Mouse (Mus musculus) forebrain, embryonic 13.5 days (tissue): ENCODE data around the gene Ch25h. TPM values are rescaled to one million over a fixed set of nuclear protein-coding genes. Genes with fewer than 3 reads are reported as not detected.

Source experiments
- ATAC-seq: fragments of 200-750 bp; cut with Nextera tagmentation; 2 replicates; pipeline ENCODE4 v1.8.0; 2017
- H3K27ac ChIP-seq: fragments of 300-500 bp; sonication (generic); 2 replicates; pipeline ENCODE4 v1.5.1; 2015; ENCODE audit warnings: inconsistent platforms, mild to moderate bottlenecking, moderate library complexity
- H3K27me3 ChIP-seq: fragments of 300-500 bp; sonication (generic); 2 replicates; pipeline ENCODE4 v1.6.1; 2015; ENCODE audit warnings: mild to moderate bottlenecking, inconsistent platforms
- H3K36me3 ChIP-seq: fragments of 300-500 bp; sonication (generic); 2 replicates; pipeline ENCODE4 v1.6.1; 2015; ENCODE audit warnings: mild to moderate bottlenecking, inconsistent platforms; ENCODE audit not compliant: poor library complexity, severe bottlenecking
- H3K4me1 ChIP-seq: fragments of 300-500 bp; sonication (generic); 2 replicates; pipeline ENCODE4 v1.6.1; 2015; ENCODE audit warnings: inconsistent platforms
- H3K4me2 ChIP-seq: fragments of 300-500 bp; sonication (generic); 2 replicates; pipeline ENCODE4 v1.6.1; 2015; ENCODE audit warnings: inconsistent platforms, mild to moderate bottlenecking, moderate library complexity
- H3K4me3 ChIP-seq: fragments of 300-500 bp; sonication (generic); 2 replicates; pipeline ENCODE4 v1.5.1; 2015; ENCODE audit warnings: mild to moderate bottlenecking, inconsistent platforms
- H3K9ac ChIP-seq: fragments of 300-500 bp; sonication (generic); 2 replicates; pipeline ENCODE4 v1.6.1; 2015; ENCODE audit warnings: mild to moderate bottlenecking, inconsistent platforms
- H3K9me3 ChIP-seq: fragments of 300-500 bp; sonication (generic); replicated peaks from 2 replicates; pipeline ENCODE4 v1.6.1; 2016; ENCODE audit warnings: inconsistent platforms
- WGBS: fragments of 180-500 bp; shearing (Covaris S2); methylation state at CpG from one replicate; pipeline ENCODE4 v1.1.7; 2015; 5-methylcytosine and 5-hydroxymethylcytosine counted together
- polyA plus RNA-seq: library from polyadenylated mRNA; unstranded; fragments of >200 nt; fragmentation: Nextera tagmentation; extraction: Ambion mirVana; gene quantifications from 2 replicates; pipeline ENCODE4 v1.2.1, GENCODE M21; 2015

Ch25h gene
- 0.23 and 0.37 TPM in 2 replicates for polyA plus RNA-seq

- WGBS = 1% methylated on average over 35 of the region's 35 CpGs
- H3K4me2 ChIP-seq = peak within 1 kb of the TSS; percentile 96
- H3K9me3 ChIP-seq = no peaks in the 10 kb centered on the region
- no peak within 1 kb of the TSS for H3K27ac ChIP-seq
- peak; percentile 89 for ATAC-seq
- peaks cover 17% of the 10 kb centered on the region for H3K4me1 ChIP-seq
- H3K27me3 ChIP-seq = peaks cover 41% of the 10 kb centered on the region
- peak within 1 kb of the TSS; percentile 61 for H3K9ac ChIP-seq
- no peaks in the 10 kb centered on the region for H3K36me3 ChIP-seq
- H3K4me3 ChIP-seq = peak within 1 kb of the TSS; percentile 57
Measured at GRCm38 (mm10) chr19:34474991-34475971, at the start of gene Ch25h. TSS of gene Ch25h (minus strand) at chr19:34475164.

DNA sequence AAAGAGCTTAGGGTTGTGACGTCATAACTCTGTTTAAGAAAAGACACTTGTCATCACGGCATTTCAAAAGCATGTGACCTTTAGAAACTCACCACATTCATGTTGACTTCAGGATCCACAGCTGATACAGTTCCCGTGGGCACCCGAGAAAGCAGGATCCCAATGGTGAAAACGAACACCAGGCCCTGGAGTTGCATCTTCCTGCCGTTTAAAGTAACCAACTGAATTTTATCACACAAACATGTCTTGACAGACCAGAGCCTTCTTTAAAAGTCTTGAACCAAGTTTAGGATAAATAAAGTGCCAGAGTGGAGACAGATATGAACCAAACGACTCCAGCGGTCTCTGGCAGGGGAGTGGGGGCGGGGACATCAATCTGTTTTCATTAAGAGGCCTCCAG, 49.7 kb upstream of the Ch25h start:
- H3K36me3 ChIP-seq = no peaks in the 10 kb centered on the region
- no peak overlapping the region for H3K4me2 ChIP-seq
- ATAC-seq = no peak
- H3K9ac ChIP-seq = no peak overlapping the region
- H3K27ac ChIP-seq = no peak overlapping the region
- H3K4me3 ChIP-seq = no peak overlapping the region
- H3K27me3 ChIP-seq = no peaks in the 10 kb centered on the region
- 82% methylated on average over 9 of the region's 9 CpGs for WGBS
- peaks cover 10% of the 10 kb centered on the region for H3K4me1 ChIP-seq
- H3K9me3 ChIP-seq = no peaks in the 10 kb centered on the region

- Histone ChIP-seq H3K27me3 (no peaks in the 10 kb centered on the region), H3K9ac (no peak overlapping the region), H3K4me2 (no peak overlapping the region), H3K36me3 (peaks cover 2% of the 10 kb centered on the region; the same call in 1 of the 2 replicates), H3K9me3 (no peaks in the 10 kb centered on the region), H3K27ac (no peak overlapping the region), H3K4me3 (no peak overlapping the region), H3K4me1 (peaks cover 10% of the 10 kb centered on the region)
- ATAC-seq = no peak
- WGBS = 87% methylated on average over 12 of the region's 12 CpGs
Measured at GRCm38 (mm10) chr19:34523106-34523725, 48.3 kb upstream of the Ch25h start.

- Histone ChIP-seq H3K4me1 (peaks cover 10% of the 10 kb centered on the region), H3K9ac (no peak overlapping the region), H3K4me2 (no peak overlapping the region), H3K27me3 (no peaks in the 10 kb centered on the region), H3K36me3 (peaks cover 4% of the 10 kb centered on the region; the same call in 1 of the 2 replicates), H3K4me3 (no peak overlapping the region), H3K27ac (no peak overlapping the region), H3K9me3 (no peaks in the 10 kb centered on the region)
- WGBS = 91% methylated on average over 1 of the region's 1 CpGs
- ATAC-seq = no peak
Measured at GRCm38 (mm10) chr19:34521978-34522377, 47.0 kb upstream of the Ch25h start.

GRCm38 (mm10) chr19:34521361-34521760, 46.4 kb upstream of the Ch25h start:
- Histone ChIP-seq H3K9me3 (no peaks in the 10 kb centered on the region), H3K4me3 (no peak overlapping the region), H3K36me3 (peaks cover 4% of the 10 kb centered on the region; the same call in 1 of the 2 replicates), H3K27me3 (no peaks in the 10 kb centered on the region), H3K4me2 (no peak overlapping the region), H3K4me1 (peaks cover 4% of the 10 kb centered on the region), H3K27ac (no peak overlapping the region), H3K9ac (no peak overlapping the region)
- ATAC-seq = no peak
- 75% methylated on average over 2 of the region's 2 CpGs for WGBS

DNA sequence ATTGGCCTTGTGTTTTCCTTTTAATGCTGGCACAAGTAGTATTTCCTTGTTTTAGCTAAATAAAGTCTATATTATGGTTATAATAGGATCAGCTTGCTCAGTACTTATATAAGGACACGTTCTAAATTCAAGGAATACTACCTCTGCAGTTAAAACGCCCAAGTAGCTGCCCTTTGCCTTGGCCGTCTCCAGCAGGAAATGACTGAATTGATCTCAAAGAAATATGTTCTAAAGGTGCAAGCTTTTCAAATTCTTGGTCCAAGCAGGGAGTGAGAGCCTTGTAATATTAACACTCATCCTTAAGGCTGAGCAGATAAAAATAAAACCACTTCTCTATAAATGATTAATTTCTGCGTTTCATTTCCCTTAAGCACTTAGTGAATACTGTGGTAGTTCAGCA, 45.1 kb upstream of the Ch25h start:
- H3K4me2 ChIP-seq = no peak overlapping the region
- no peaks in the 10 kb centered on the region for H3K4me1 ChIP-seq
- 89% methylated on average over 4 of the region's 4 CpGs for WGBS
- no peak overlapping the region for H3K27ac ChIP-seq
- no peak overlapping the region for H3K9ac ChIP-seq
- no peak overlapping the region for H3K4me3 ChIP-seq
- peaks cover 4% of the 10 kb centered on the region; the same call in 1 of the 2 replicates for H3K36me3 ChIP-seq
- H3K9me3 ChIP-seq = no peaks in the 10 kb centered on the region
- ATAC-seq = no peak
- no peaks in the 10 kb centered on the region for H3K27me3 ChIP-seq

DNA sequence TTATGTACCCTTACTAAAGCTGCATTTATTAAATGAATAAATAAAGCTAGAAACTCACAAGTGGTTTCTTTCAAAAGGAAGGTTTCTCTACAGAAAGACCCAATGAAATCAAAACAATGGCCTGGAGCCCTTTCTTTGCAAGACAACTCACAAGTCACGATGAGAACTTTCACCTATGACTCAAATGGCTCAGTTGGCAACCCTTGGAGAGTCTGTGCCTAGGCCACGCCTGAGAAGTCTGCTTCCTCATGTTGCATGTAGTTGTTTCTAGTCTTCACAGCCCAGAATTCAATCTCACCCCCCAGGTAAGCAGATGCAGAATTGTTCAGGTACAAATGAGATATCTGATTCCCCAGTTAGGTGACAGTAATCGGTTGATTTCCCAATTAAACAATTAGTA, 44.7 kb upstream of the Ch25h start:
- Histone ChIP-seq H3K4me1 (no peaks in the 10 kb centered on the region), H3K4me2 (no peak overlapping the region), H3K9ac (no peak overlapping the region), H3K36me3 (peaks cover 4% of the 10 kb centered on the region; the same call in 1 of the 2 replicates), H3K4me3 (no peak overlapping the region), H3K9me3 (no peaks in the 10 kb centered on the region), H3K27me3 (no peaks in the 10 kb centered on the region), H3K27ac (no peak overlapping the region)
- ATAC-seq = no peak
- WGBS = 78% methylated on average over 3 of the region's 3 CpGs

GRCm38 (mm10) chr19:34518786-34519185, 43.8 kb upstream of the Ch25h start:
- no peaks in the 10 kb centered on the region for H3K27me3 ChIP-seq
- ATAC-seq = no peak
- peaks cover 4% of the 10 kb centered on the region; the same call in 1 of the 2 replicates for H3K36me3 ChIP-seq
- 88% methylated on average over 3 of the region's 3 CpGs for WGBS
- no peak overlapping the region for H3K4me3 ChIP-seq
- H3K9ac ChIP-seq = no peak overlapping the region
- H3K9me3 ChIP-seq = no peaks in the 10 kb centered on the region
- no peak overlapping the region for H3K4me2 ChIP-seq
- H3K27ac ChIP-seq = no peak overlapping the region
- no peaks in the 10 kb centered on the region for H3K4me1 ChIP-seq

DNA sequence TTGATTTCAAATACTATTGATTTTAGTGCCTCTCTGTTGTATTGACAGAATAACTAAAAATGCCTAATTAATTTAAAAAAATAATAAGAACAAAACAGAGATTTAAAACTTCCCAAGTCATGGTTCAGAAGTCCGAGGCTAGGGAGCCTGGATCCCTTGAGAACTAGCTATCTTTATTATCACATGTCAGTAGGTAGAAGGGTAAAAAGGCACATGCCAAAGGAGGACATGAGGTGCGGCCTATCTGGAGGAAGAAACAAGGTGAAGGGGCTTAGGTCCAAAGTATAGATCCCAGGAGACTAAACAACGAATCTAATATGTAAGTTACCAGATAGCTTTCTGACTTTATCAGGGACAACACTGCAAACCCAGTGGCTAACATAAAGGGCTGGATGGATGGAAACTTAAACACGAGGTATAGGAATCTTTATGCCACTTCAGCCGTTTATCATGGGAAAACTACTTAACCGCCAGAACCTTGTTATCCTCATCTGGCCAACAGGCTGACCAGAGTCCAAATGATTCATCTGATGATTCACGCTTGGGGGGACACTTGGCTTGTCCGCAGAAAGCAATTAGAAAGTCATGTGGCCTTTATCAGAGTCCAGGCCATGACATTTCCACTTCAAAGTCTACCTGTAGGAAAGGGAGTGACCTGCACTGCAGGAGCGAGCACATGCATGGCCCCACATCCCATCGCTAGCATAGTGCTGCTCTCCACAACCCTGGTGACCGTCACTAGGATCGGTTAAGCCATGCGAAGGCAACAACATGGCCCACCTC, 43.0 kb upstream of the Ch25h start:
- no peaks in the 10 kb centered on the region for H3K4me1 ChIP-seq
- WGBS = 93% methylated on average over 13 of the region's 13 CpGs

GRCm38 (mm10) chr19:34517197-34517596, 42.2 kb upstream of the Ch25h start:
- peaks cover 4% of the 10 kb centered on the region; the same call in 1 of the 2 replicates for H3K36me3 ChIP-seq

More for the DNA sequence above, 43.0 kb upstream of the Ch25h start:
- Histone ChIP-seq H3K36me3 (peaks cover 4% of the 10 kb centered on the region; the same call in 1 of the 2 replicates), H3K4me2 (no peak overlapping the region), H3K27ac (no peak overlapping the region), H3K4me3 (no peak overlapping the region), H3K9me3 (no peaks in the 10 kb centered on the region), H3K9ac (no peak overlapping the region), H3K27me3 (no peaks in the 10 kb centered on the region)
- ATAC-seq = no peak

GRCm38 (mm10) chr19:34516346-34516745, 41.4 kb upstream of the Ch25h start:
- Histone ChIP-seq H3K9ac (no peak overlapping the region), H3K36me3 (peaks cover 4% of the 10 kb centered on the region; the same call in 1 of the 2 replicates), H3K27ac (no peak overlapping the region), H3K4me1 (no peaks in the 10 kb centered on the region), H3K9me3 (no peaks in the 10 kb centered on the region), H3K4me2 (no peak overlapping the region), H3K27me3 (no peaks in the 10 kb centered on the region), H3K4me3 (no peak overlapping the region)
- ATAC-seq = no peak
- 86% methylated on average over 2 of the region's 2 CpGs for WGBS

More at GRCm38 (mm10) chr19:34517197-34517596, 42.2 kb upstream of the Ch25h start:
- H3K9ac ChIP-seq = no peak overlapping the region
- H3K4me2 ChIP-seq = no peak overlapping the region
- H3K27me3 ChIP-seq = no peaks in the 10 kb centered on the region
- no peak for ATAC-seq
- H3K9me3 ChIP-seq = no peaks in the 10 kb centered on the region
- 91% methylated on average over 3 of the region's 3 CpGs for whole genome bisulfite sequencing
- no peaks in the 10 kb centered on the region for H3K4me1 ChIP-seq
- no peak overlapping the region for H3K27ac ChIP-seq
- H3K4me3 ChIP-seq = no peak overlapping the region
